Mouse (Mus musculus): ENCODE results near the gene Ttc7b.

The Ttc7b gene

DNA sequence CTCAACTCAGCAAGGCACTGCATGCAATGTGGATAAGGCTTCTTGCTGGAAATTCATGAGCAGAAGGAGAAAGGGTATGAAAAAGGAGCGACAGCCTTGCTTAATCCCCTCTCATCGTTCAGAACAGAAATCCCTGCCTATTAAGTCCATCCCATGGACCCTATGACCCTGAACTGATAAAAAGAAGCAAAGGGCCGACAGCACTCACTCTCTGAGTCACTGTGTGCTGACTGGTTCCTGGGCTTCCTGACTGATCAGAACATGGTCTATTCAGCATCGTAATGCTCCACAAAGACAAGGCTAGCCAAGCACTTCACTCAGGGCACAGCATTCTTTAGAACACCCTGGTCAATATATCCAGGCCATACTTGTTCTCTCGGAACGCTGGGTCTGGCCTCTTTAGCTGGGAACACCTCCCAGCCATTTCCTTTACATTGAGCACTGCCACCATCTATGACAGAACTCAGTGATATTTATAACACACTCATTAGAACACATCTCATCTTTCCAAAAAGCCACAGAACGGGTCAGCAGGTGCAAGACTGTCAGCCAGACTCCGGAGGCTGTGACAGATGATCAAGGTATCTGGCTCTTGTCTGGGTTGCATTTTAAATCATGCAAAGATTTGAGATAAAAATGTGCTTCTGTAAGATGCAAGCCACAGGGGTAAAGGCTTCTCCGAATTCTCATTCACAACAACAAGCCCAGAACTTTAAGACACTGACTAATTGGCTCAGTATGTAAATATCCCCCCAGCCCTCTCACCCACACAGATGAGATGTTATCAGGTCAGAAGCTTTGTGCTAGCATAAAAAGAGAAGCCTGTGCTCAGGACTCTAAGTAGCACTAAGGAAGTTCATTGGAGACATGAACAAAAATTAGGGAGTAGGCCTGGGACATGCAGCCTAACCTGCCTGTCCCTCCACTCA lies 100.4 kb downstream of the Ttc7b start:
- DNase-seq (ENCODE audit: extremely low spot score, low spot score): no peak

DNA sequence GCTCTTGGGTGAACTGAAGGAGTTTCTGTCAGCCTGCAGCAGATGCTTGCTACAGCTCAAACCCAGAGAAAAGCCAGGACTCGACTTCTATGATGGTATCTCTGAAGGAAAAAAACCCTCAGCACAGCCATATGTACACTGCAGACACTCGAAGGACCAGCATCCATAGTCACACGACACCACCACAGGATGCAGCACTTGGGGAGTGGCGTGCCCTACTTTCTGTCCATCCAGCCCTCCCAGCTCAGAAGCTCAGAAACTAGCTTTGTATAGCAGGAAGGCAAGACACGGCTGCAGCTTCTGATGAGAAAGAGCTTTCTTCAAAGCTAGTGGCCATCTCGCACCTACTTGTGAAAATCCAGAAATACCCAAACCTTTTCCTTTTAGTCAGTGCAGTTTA lies 104.8 kb downstream of the Ttc7b start:
- no peak for DNase-seq (ENCODE audit: extremely low spot score, low spot score)

DNA sequence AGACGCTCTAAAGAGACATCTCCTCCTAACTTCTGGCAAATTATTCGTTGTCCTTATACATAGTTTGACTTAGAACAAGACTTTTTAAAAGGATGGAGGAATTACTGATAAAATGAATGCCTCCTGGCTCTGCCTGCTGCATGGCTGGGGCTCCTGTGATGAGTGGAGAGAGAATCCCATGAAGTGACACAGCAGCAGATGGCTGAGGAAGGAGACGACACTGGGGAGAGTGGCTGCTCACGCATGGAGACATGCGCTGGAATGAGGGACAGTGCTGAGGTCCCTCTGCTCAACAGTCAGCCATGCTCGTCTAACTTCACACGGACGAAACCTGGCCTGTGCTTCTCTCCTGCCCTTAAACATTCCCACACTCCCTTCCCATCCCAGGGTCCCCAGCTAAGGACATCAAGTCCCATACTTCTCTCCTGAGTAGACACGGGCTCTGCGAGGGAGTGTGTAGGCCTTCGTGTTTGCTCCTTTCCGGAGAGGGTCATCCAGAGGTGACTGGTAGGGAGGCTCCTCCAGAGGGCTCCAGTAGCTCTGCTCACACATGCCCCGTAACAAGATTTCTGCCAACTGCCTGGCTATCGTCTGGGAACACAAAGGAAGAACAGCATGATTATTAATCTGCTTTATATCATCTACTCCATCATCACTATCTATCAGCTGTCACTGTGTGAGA lies 105.8 kb downstream of the Ttc7b start:
- DNase-seq (ENCODE audit: extremely low spot score, low spot score): no peak

DNA sequence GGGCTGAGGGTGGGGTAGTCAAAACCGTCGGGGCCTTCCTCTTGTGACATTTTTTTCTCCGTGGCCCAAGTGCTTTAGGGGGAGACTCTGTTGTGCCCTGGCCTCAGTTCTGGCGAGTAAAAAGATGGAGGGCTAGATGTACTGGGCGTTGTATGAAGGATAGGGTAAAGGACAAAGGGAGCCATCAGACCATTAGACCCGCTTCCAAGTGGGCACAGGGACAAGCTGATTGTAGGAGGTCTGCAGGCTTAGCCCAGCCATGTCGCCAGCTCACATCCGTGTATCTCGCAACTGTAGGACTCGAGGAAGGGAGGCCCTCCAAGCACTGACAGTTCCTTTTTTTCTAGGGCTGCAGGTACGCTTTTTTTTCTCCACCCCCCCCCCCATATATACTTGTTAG lies 111.9 kb downstream of the Ttc7b start:
- no peak for DNase-seq (ENCODE audit: extremely low spot score, low spot score)

DNA sequence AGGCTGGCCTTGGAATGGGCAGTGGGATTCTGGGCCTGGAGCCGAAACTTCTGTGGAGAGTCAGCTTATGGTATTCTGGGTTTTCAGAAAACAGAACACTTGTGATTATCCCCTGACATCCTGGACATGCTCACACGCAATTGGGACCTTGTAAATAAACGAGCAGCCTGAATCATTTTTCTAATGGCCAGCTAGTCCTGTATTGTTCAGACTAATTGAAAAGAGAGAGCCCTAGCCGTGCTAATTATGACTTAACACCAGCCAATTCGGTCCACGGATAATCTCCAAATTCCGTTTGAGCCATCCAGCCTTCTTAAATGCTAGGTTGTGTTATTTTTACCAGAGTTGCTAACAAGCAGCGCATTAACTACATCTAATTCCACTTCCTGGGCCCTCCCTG lies 112.5 kb downstream of the Ttc7b start:
- no peak for DNase-seq (ENCODE audit: extremely low spot score, low spot score)

DNA sequence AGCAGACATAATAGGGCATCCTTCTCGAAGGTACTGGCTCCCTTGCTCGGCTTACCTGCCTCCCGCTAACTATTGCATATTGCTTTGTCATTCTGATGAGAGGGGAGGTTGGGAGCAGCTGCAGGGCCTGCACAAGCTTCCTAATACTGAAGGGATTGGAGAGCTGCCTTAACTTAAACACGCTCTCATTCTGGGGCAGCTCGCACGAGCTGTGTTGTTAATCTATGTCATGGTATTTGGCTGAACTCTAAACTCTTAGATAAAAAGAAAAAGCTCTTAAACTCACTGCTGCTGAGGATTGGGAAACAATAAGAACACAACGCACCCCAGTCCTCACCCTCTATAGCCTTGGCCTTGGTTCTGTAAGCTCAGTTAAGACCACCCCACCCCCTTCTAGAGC lies 113.3 kb downstream of the Ttc7b start:
- DNase-seq (ENCODE audit: extremely low spot score, low spot score): no peak

DNA sequence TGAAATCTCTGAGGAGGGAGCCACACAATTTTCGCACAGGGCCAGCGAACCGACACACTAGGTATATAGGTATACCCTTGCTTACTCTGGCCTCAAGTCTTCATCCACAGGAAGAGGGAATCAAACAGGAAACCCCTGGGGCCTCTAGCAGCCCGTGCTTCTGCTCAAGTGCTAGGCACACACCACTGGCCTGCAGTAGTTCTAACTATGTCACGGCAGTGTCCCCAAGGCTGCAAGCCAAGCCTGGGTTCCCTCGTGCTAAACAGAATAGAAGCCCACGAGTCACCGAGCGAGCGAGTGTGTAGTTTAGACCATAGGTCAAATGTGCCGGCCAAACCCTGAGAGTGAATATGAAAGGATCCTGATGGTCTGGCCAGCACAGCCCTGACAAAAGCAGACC lies 114.5 kb downstream of the Ttc7b start:
- DNase-seq (ENCODE audit: extremely low spot score, low spot score): no peak

DNA sequence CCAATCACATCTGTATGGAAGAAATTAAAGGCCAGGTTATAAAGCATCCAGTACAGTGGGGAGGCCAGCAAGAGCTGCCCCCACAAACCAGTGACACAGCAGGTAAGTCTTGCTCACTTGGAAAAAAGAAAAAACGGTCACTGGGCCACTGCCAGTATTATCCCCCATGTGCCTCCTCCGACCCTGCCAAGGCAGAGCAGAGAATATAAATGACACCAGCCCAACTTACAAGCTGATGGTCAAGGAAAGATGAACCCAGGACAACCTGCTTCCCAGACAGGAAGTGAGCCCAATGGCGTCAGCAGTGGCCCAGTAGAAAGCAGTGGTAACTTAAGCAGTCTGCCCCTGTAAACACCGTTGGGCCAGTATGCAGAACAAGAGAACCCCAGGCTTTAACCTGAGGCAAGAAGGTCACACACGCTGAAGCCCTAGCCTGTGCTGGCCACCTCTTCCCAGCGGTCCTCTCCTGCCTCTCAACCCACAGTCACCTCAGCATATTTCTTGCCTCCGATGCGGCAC lies 115.1 kb downstream of the Ttc7b start:
- no peak for DNase-seq (ENCODE audit: extremely low spot score, low spot score)

DNA sequence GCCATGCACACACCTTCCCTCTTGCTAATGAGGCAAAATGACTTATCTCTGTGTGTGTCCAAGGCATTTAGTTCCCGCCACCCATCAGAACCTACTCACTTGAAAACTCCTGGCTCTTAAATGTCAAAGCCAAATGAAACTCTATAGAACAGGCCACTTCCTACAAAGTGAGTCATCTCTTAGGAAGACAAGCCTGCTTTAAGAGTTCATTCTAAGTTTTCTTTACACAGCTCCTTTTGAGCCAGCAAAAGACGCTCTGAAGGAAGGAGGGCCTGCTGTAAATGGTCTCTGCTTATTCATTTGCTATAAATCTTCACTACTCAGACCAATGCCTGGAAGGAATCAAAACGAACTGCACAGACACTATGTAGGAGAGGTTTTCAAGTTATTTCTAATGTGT lies 116.2 kb downstream of the Ttc7b start:
- DNase-seq (ENCODE audit: extremely low spot score, low spot score): no peak

DNA sequence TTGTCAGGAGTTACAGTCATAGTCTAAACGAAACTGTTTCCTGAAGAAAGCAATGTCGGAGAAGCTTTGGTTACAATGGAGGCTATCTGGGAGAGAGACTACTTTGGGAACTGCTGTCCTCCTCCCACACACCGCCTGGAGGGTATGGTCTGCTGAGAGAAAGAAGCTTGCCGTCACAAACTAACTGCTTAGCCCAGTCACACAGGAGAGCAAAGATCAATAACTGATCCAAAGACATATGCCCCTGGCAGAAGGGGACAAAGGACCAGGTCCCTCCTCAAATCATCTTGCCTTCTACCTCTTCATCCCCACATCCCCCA lies 117.7 kb downstream of the Ttc7b start:
- no peak for DNase-seq (ENCODE audit: extremely low spot score, low spot score)

DNA sequence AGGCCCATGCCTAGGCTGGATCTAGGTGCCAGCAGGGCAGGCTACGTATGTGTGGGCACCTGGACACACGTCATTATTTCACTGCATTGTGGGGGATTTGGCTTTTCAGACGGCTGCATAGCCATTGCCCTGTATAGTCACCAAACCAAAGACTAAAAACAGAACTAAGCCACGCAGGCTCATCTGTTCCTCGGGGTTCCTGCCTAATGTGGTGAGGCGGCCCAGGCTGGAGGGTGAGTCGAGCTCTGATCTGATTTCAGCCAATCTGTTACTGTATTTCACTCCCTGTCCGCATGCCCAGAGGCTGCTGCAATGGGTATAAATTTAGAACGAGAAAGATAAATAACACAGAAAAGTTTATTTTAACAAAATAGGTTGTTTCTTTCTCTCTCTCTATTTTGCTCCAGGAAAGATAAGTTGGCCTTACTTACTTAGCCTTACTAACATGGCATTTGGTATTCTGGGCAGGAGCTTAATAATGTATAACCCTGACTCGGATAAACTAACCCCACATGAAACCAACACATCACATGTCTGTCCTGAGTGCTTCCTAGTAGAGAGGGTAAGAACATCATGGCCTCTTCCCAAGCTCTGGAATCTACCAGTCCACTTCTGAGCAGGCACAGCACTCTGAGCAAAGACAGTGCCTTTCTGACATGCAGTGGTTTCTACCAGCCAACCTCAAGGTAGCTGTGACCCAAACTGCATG lies 118.2 kb downstream of the Ttc7b start:
- DNase-seq (ENCODE audit: extremely low spot score, low spot score): no peak

DNA sequence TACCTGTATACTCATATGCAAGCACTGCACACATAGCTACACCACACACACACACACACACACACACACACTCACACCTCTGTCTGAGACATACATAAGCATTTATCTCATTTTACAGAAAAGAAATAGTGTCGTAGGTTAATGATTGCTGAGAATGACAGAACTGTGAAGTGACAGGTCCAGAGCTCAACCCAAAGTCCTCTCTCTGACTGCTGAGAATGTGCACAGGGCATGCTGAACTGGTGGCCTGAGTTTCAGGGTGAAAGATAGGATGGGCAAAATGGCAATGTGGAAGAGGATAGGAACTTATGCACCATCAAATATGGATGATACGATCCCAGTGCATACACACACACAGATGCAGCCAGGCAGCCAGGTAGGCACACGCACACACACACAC lies 120.5 kb downstream of the Ttc7b start:
- no peak for DNase-seq (ENCODE audit: extremely low spot score, low spot score)

DNA sequence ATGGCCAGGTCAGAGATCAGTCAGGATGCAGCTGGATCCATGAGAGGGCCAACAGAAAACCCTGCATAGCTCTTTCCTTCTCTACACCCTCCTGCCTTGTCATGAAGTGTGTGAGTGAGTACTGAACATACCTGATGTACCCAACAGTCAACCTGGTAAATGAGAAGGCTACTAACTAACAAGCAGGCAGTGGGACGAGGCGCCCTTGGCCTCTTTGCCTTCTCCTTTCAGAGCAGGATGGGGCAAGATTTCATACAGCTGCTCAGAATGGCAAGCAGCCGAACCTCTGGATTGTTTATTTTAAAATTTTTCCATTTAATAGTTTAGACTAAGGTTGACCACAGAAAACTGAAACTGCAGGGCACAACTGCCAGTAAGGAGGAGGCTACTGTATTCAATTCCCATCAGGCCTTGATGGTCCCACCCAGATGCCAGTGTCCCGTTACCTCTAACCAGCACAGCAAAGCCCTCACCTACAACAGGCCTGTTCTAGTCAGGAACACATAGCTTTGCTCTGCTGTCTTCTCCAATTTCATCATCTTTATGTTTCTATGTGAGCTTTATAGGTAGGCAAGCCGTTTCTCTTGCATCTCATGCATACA lies 121.4 kb downstream of the Ttc7b start:
- DNase-seq (ENCODE audit: extremely low spot score, low spot score): no peak

DNA sequence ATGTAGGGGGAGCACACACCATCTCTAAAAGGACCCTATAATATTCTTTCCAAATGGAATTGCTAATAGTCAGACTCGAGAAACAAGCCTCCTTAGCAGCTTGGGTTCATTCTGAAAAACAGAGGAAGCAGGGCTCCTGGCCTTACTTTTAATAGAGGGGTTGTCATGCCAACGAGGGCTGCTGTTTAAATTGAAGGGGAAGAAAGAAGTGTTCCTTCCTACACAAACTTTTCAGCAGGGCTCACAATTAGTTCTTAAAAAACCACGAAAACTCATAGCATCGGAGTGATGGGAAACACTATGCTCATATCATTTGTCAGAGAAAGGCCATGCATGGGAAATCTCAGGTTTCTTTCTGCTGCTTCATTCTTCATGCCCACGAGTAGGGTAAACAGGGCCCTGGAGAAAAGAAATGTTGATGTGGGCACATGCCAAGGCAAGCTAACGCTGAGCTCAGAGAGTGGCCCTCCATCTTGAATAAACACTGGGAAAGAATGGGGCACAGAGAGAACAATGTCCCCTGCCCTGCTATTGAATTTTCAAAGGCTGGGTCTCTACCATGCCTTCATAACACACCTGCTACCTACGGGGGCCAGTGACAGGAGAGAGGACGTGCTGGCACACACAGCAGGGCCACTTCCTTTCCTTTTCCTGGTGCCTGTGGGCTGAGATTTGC lies 122.2 kb downstream of the Ttc7b start:
- DNase-seq (ENCODE audit: extremely low spot score, low spot score): no peak

DNA sequence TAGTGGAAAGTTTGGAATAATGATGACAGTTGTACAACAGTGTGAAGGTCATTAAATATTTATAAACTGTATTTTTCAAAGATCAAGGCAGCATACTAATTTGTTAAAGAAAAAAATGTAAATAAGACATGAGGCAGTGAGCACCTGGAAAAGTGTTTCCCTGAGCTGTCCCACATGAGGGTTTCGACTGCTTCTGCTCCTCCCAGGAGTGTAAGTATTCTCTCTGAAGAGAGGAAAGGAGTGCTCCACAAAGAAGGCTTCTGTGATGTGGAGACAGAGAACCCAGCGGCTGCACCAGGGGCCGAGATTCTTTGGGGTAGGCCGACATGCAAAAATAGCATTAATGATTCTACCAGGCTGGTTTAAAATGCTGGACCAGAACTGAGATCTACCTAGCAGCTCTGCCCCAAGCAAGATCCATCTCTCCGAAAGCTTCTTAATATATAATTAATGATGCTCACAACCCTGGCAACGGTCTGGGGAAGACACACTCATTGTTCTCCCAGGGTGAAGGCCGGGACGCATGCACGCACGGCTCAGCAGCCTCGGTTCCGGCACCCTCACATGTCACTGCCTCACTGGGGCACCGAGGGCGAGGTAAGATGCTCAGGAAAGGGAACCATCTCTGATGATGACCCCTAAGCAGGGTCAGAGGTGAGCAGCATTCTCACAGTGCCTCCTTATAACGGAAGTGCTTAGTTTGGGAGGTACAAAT lies 123.0 kb downstream of the Ttc7b start:
- DNase-seq (ENCODE audit: extremely low spot score, low spot score): no peak

DNA sequence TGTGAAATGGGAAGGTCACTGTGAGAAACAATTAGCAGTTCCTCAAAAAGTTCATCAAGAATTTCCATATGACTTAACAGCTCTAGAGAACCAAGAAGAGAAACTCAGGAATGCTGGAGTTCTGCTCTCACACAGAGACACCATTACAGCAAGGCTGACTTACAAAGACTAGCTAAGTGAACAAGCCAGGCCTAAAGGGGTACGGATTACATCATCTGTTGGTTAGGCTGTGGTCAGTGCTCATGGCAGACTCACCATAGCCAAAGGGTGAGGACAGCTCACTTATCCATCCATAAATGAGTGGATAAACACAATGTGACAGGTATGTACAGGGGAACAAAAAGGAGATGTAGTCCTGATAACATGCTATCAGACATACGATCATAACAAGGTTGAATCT lies 123.8 kb downstream of the Ttc7b start:
- DNase-seq (ENCODE audit: extremely low spot score, low spot score): no peak

DNA sequence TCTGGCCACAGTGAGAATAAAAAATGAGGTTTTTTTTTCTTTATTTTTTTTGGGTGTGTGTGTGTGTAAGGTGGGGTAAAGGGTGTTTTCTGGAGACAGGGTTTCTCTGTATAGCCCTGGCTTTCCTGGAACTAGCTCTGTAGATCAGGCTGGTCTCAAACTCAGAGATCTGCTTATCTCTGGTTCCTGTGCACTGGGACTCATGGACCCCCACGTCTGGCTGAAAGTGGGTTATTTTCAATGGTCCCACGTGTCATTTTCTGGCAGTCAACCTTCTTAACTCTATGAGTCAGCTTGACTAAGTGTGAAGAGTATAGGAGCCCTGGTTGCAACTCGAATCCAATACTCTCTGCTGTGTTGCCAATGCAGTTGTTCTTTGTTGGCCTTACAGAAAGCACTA lies 127.1 kb downstream of the Ttc7b start:
- DNase-seq (ENCODE audit: extremely low spot score, low spot score): no peak

DNA sequence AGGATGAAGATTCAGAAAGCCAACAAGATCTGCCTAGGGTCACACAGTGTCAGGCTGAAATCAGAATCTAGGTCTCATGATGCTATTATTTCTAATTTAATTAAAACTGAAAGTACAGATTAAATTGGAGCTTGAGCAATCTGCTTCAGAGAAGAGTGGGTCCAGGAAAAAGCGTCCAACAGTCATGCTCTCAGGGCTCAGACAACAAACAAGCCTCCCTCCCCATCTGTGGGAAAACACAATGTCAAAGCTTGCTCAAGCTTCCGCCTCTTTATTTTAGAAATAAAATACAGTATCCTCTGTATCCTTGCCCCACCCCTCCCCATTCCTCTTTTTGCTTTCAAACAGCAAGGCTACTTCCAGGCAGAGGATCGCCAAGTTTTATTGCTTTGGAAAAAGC lies 127.5 kb downstream of the Ttc7b start:
- no peak for DNase-seq (ENCODE audit: extremely low spot score, low spot score)

DNA sequence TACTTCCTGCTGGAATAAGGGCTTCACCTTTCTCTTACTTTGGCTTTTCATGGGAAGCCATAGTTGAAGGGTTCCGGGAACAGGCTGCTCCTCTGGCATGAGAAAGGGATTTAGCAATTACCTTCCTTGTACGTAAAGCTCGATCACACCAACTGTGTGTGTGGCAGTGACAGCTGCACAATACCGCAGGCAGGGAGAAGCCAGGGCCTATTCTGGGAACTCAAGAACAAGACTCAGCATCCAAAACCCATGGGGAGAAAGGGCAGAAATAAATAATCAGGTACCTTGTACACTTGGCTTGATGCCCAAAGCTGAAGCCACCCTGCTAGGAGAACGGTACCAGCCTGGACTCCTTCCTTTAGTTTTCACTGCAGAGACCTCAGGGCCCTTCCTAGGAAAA lies 128.2 kb downstream of the Ttc7b start:
- DNase-seq (ENCODE audit: extremely low spot score, low spot score): no peak

DNA sequence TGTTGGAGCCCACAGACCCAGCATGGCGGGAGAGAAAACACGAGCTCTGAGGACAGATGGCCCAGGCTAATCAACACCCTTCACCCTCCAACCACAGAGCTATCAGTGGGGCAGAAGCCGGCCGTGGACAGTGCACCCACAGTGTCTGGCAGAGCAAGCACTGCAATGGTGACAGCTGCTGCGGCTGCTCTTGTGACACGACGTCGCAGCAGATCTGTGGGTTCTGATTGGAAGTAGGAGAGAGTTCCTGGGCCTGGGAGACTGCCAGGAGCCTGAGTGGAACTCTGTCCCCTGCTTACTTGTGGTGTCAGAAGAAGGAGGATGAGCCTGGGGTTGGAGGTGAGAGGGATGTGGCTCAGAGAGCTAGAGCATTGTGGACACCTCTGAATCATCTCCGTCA lies 128.7 kb downstream of the Ttc7b start:
- DNase-seq (ENCODE audit: extremely low spot score, low spot score): no peak

Measured in neural tube, embryonic 10.5 days (tissue).